Mouse (Mus musculus) spleen, postnatal 4 days (tissue): ENCODE results near the gene Gm9049.
A peak's percentile ranks its signal among the peaks of the same experiment; 100 is the strongest.
"Not testable (repeated sequence)": the region's sequence is repeated elsewhere in the genome, so short reads cannot be mapped to it uniquely, and the experiment has no call there.

Source experiments
- DNase-seq, 2 experiments: peaks; one replicate each; pipeline ENCODE4 v3.0.0; 2022; ENCODE audit warnings: low spot score in 2 of 2

Gene Gm9049

GRCm38 (mm10) chr10:118354005-118354404 is at the start of gene Gm9049:
TSS of gene Gm9049 (minus strand) at chr10:118354105.
- not testable (repeated sequence) for DNase-seq

GRCm38 (mm10) chr10:118399917-118400316 is 46.0 kb upstream of the Gm9049 start:
- no peak for DNase-seq

- DNase-seq = peak; percentile 67 to 85
These were observed 16.5 kb upstream of the Gm9049 start for GRCm38 (mm10) chr10:118370443-118370842.

DNA sequence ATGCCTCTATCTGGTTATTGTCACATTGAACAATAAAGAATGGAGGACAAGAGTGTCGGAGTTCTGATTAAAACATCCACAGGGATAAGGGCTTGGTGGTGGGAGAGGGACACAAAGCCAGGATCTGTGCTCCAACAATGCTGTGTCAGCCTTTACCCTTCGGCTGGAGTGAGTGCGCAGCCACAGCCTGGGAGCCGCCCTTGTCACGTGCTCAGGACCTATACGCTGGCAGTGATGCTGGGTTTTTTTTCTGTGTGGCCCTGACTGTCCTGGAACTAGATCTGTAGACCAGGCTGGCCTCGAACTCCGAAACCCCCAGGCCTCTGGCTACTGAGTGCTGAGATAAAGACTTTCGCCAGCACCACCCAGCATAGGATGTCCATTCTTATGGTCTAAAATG is 15.6 kb upstream of the Gm9049 start:
- peak in 1 of 2 experiments; percentile 60 for DNase-seq

DNA sequence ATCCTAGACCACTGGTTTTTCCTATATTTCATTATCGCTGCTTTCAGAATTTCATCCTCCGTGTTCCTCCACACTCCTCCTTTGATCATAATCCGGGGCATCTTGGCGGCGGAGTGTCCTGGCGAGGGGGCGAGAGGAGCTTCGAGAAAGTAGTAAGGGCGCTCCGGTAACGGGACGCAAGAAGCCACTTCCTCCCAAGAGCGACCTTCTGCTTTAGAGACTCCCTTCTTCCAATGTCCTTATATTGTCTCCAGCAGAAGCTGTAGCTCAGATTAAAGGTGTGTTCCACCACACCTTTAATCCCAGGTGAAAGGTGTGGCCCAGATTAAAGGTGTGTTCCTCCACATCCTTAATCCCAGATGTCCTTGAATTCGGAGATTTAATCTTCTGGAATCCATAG is 5.3 kb downstream of the Gm9049 start, which contains the start of gene Gm9048:
Gm9048 (minus strand) TSS at position 101 of the 400 bp plus-strand sequence.
- DNase-seq = not testable (repeated sequence)

DNA sequence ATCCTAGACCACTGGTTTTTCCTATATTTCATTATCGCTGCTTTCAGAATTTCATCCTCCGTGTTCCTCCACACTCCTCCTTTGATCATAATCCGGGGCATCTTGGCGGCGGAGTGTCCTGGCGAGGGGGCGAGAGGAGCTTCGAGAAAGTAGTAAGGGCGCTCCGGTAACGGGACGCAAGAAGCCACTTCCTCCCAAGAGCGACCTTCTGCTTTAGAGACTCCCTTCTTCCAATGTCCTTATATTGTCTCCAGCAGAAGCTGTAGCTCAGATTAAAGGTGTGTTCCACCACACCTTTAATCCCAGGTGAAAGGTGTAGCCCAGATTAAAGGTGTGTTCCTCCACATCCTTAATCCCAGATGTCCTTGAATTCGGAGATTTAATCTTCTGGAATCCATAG is 10.8 kb downstream of the Gm9049 start, which contains the start of gene Gm9046:
Gm9046 (minus strand) TSS at position 101 of the 400 bp plus-strand sequence.
- DNase-seq = not testable (repeated sequence)

DNA sequence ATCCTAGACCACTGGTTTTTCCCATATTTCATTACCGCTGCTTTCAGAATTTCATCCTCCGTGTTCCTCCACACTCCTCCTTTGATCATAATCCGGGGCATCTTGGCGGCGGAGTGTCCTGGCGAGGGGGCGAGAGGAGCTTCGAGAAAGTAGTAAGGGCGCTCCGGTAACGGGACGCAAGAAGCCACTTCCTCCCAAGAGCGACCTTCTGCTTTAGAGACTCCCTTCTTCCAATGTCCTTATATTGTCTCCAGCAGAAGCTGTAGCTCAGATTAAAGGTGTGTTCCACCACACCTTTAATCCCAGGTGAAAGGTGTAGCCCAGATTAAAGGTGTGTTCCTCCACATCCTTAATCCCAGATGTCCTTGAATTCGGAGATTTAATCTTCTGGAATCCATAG is 16.2 kb downstream of the Gm9049 start, which contains the start of gene Gm9045:
Gm9045 (minus strand) TSS at position 101 of the 400 bp plus-strand sequence.
- not testable (repeated sequence) for DNase-seq

DNA sequence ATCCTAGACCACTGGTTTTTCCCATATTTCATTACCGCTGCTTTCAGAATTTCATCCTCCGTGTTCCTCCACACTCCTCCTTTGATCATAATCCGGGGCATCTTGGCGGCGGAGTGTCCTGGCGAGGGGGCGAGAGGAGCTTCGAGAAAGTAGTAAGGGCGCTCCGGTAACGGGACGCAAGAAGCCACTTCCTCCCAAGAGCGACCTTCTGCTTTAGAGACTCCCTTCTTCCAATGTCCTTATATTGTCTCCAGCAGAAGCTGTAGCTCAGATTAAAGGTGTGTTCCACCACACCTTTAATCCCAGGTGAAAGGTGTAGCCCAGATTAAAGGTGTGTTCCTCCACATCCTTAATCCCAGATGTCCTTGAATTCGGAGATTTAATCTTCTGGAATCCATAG is 21.6 kb downstream of the Gm9049 start, which contains the start of gene Gm9044:
Gm9044 (minus strand) TSS at position 101 of the 400 bp plus-strand sequence.
- DNase-seq = not testable (repeated sequence)

DNA sequence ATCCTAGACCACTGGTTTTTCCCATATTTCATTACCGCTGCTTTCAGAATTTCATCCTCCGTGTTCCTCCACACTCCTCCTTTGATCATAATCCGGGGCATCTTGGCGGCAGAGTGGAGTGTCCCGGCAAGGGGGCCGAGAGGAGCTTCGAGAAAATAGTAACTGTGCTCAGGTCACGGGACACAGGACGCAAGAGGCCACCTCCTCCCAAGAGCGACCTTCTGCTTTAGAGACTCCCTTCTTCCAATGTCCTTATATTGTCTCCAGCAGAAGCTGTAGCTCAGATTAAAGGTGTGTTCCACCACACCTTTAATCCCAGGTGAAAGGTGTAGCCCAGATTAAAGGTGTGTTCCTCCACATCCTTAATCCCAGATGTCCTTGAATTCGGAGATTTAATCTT is 27.0 kb downstream of the Gm9049 start, which contains the start of gene Gm9040:
Gm9040 (minus strand) TSS at position 101 of the 400 bp plus-strand sequence.
- not testable (repeated sequence) for DNase-seq

- no peak for DNase-seq
These were observed 34.9 kb downstream of the Gm9049 start for GRCm38 (mm10) chr10:118319024-118319423.

GRCm38 (mm10) chr10:118302133-118302532 is 51.8 kb downstream of the Gm9049 start:
- not testable (repeated sequence) for DNase-seq
